Mouse (Mus musculus): ENCODE data around the gene Rnasek. TPM values are rescaled to one million over a fixed set of nuclear protein-coding genes. Genes with fewer than 3 reads are reported as not detected.

The Rnasek gene
- polyA plus RNA-seq (2012; ENCODE audit: low replicate concordance): 27.1 and 102 TPM in 2 replicates

DNA sequence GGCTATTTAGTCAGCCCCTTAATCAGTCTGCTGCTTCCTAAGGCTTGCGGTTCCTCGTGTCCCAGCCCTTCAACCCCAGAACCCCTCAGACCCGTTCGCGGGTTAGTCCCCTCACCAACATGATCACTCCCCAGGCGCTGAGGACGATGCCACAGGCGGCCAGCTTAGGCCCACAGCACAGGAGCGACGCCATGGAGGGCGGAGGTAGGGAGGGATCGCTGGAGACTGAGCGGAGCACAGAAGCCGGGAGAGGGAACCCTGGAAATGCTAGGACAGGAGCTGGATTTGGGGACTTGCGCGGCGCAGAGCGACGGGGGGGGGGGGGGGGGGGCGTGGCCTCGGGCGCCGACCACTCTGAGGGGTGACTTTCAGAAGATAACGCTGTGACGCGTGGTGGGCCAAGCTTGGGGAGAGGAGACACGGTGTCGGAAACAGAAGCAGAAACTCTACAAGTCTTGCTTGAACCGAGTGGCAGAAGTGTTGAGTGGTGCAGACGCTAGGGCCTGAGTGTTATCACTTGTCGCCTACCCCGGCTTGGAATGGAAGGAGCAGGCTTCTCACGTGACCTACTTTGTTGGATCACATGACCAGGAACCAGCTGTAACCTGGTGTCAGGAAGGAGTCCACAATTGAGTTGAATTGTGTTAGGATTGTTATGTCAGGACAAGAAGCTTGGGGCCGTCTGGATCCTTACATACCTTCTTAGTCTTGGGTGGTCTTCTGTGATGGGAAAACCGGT is at the start of gene Rnasek, which contains the start of gene Gm21988:
Rnasek (minus strand) TSS at position 302 of the 739 bp plus-strand sequence.
Gm21988 (minus strand) TSS at position 290 of the 739 bp plus-strand sequence.

DNA sequence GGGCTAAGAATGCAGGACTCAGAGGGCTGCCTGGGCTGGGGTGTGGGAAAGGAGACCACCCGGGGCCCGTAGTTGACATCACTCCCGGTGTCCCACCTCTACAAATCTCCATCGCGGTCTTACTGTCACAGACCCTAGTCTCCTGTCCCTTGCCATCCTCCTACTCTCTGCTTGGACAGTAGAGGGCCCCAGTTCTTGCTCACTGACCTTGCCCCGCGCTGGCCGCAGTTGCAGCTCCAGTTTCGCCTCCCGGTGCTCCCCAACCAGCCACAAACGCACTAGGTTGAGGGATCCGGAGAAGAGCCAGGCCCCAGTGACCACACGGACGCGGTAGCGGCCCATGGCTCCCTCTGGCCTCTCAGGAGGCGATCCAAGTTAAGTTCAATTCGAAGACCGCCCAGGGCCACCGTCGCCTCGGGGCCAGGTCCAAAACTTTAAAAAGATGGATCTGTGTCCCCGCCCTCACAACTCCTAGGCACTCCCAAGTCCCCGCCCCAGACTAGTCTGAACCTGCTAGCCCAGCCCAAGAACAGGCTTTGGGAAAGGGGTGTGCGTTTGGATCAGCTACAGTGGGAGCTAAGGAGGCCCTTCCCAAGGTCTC is 15.4 kb upstream of the Rnasek start, which contains the start of gene Alox12:
Alox12 (minus strand) TSS at position 423 of the 601 bp plus-strand sequence.

DNA sequence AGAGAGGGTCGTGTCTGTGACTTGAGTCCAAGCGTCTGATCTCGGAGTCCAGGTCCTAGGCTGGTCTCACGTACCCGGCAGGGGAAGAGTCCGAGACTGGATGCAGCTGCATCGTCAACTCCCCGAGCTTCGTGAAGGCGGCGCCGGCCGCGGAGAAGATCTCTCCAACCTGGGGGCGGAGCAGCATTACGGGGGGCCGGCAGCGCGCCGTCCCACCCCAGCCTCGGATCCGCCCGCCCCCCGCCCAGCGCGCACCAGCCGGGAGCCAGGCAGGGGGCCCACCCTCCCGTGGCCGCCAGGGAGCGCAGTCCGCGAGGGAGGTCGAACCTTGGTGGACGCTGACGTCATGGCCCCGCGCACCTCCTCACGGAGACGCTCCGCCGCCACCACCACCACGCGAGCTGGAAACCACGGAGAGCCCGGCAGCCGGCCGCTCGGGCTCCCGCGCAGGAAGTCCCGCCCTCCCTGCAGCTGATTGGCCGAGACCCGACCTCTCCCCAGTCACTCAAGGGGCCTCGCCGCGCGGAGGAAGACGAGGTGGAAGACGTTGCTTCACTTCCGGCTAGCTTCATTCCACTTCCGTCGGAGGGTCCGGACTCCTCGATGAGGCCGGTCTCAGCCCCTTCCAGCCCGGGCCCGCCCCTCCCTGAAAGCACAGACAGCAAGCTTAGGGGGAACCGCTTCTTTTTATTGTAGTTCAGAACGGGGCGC is 2.0 kb downstream of the Rnasek start, which contains the start of gene 0610010K14Rik:
0610010K14Rik (minus strand) TSS at position 458 of the 711 bp plus-strand sequence.

DNA sequence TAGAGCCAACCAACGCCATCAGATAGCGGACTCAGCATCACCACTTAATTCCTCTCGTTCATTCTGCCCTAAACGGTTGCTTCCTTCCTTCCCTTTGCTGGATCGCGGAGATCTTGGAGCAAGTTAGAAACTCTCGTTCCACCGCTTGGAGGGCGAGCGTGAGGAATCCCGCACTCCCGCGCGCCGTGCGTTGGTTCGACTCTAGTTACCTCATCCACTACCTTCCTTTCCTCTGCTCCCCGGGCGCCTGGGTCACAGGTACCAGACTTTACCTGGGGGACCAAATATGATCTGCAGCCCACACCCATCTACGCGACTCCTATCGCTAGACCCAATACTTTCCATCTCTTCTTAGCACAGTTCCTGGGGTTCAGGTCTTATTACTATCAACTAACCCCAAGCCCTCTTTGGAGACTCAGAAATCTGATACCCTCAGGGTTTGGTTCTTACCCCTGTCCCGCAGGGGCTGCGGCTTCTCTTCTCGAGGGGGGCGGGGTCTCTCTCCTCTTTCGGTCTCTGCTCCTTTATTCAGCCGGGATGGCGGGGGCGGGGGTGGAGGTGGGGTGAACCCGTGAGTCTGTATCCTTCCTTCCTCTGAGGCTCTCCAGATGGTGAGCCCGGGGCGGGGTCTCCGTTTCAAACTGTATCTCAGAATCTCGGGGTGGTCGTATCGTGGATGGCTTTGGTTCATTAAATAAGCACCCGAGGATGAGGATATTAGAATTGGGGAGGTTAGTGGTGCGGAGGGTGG is 10.2 kb downstream of the Rnasek start, which contains the start of gene Bcl6b:
Bcl6b (minus strand) TSS at position 539 of the 751 bp plus-strand sequence.

DNA sequence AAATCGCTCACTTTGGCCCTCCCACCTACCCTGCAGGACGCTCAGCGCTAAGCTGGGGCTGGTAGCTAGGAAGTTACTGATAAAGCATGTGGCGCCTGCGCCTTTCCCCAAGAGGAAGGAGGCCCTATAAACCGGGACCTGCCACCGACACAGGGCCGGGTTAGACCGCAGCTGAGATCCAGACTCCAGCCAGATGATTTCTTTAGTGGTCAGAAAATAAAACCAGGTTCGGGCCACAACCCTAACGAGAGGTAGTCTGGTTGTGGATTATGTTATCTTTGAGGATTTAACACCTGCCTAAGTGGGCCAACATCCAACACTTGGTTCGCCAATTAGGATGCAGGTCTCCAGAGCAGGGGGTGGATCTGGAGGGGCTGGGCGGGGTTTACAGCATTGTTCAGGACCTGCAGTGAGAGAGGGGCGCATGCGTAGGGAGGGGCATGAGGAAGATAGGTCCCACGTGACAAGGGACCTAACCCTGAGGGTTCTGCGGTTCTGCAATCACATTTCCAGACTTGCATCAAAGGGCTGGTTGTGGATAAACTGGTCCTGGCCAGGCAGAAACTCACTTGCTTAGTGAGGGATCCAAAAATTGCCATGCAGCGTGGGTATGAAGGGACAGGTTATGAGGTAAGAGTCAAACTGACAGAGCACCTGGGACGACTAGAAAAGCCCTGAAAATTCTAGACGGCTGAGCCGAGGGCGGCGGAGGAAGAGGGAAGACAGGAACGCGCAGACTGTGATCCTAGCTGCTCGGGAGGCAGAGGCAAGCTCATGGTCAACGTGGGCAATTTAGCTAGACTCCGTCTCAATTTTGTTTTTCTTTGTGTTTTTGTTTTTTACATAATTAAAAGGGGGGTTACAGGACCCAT is 18.7 kb downstream of the Rnasek start, which contains the start of gene Slc16a13:
Slc16a13 (minus strand) TSS at position 334 of the 872 bp plus-strand sequence.

DNA sequence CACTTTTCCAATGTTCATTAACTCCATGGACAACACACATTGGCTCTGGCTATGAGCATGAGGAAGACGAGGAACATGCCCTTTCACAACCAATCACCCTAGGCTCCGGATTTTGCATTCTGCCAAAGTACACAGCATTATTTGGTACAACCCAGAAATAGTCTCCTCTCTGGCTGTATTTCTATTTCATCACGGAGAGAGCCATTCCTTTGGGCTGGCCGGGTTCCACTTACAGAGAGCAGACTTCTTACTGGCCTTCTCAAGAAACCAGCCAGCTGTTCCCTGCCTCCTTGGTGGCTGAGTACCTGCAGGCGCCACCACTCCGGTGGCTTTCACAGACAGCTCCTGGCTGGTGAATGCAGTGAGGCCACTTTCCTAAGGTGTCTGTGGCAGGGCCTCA is 27.2 kb downstream of the Rnasek start, which contains the start of gene Slc16a11:
Slc16a11 (plus strand) TSS at position 330 of the 400 bp plus-strand sequence.

Other genes with a start within 250 kb of the Rnasek start
- gene Gabarap, start 248.7 kb downstream of the Rnasek start, polyA plus RNA-seq (2012; ENCODE audit: low replicate concordance): 126 and 157 TPM in 2 replicates
- gene Phf23, start 244.1 kb downstream of the Rnasek start, polyA plus RNA-seq (2012; ENCODE audit: low replicate concordance): 43.8 and 51.3 TPM in 2 replicates
- gene Dvl2, start 239.2 kb downstream of the Rnasek start, polyA plus RNA-seq (2012; ENCODE audit: low replicate concordance): 32.3 and 38.3 TPM in 2 replicates
- 24.5 and 26.3 TPM in 2 replicates for gene Acadvl, start 224.4 kb downstream of the Rnasek start, polyA plus RNA-seq (2012; ENCODE audit: low replicate concordance)
- 4.8 and 5.4 TPM in 2 replicates for gene Dlg4, start 222.9 kb downstream of the Rnasek start, polyA plus RNA-seq (2012; ENCODE audit: low replicate concordance)
- gene Asgr1, start 185.8 kb downstream of the Rnasek start, polyA plus RNA-seq (2012; ENCODE audit: low replicate concordance): not detected in 2 replicates
- gene Asgr2, start 147.2 kb downstream of the Rnasek start, polyA plus RNA-seq (2012; ENCODE audit: low replicate concordance): not detected in 2 replicates
- gene Mgl2, start 109.5 kb downstream of the Rnasek start, polyA plus RNA-seq (2012; ENCODE audit: low replicate concordance): not detected in 2 replicates
- 1.8 TPM in 1 of 2 replicates, not detected in the other for gene Clec10a, start 83.6 kb downstream of the Rnasek start, polyA plus RNA-seq (2012; ENCODE audit: low replicate concordance)
- 0.42 TPM in 1 of 2 replicates, not detected in the other for gene Slc16a11, start 27.1 kb downstream of the Rnasek start, polyA plus RNA-seq (2012; ENCODE audit: low replicate concordance)
- 3.8 and 9.0 TPM in 2 replicates for gene Slc16a13, start 18.8 kb downstream of the Rnasek start, polyA plus RNA-seq (2012; ENCODE audit: low replicate concordance)
- 1.2 and 1.5 TPM in 2 replicates for gene Bcl6b, start 10.0 kb downstream of the Rnasek start, polyA plus RNA-seq (2012; ENCODE audit: low replicate concordance)
- gene 0610010K14Rik, start 1.9 kb downstream of the Rnasek start, polyA plus RNA-seq (2012; ENCODE audit: low replicate concordance): 33.6 and 74.0 TPM in 2 replicates
- 2.5 and 3.1 TPM in 2 replicates for gene Gm21988, start within 50 bp of the Rnasek start, polyA plus RNA-seq (2012; ENCODE audit: low replicate concordance)
- 0.75 TPM in 1 of 2 replicates, not detected in the other for gene Alox12, start 15.5 kb upstream of the Rnasek start, polyA plus RNA-seq (2012; ENCODE audit: low replicate concordance)
- gene Alox12e, start 82.8 kb upstream of the Rnasek start, polyA plus RNA-seq (2012; ENCODE audit: low replicate concordance): not detected in 2 replicates
- 0.35 and 0.56 TPM in 2 replicates for gene Alox15, start 112.2 kb upstream of the Rnasek start, polyA plus RNA-seq (2012; ENCODE audit: low replicate concordance)
- 84.1 and 130 TPM in 2 replicates for gene Pelp1, start 170.2 kb upstream of the Rnasek start, polyA plus RNA-seq (2012; ENCODE audit: low replicate concordance)
- gene Arrb2, start 192.8 kb upstream of the Rnasek start, polyA plus RNA-seq (2012; ENCODE audit: low replicate concordance): 187 and 287 TPM in 2 replicates
- gene Med11, start 212.1 kb upstream of the Rnasek start, polyA plus RNA-seq (2012; ENCODE audit: low replicate concordance): 6.5 and 33.1 TPM in 2 replicates
- 1.6 TPM in 2 replicates for gene Zmynd15, start 219.6 kb upstream of the Rnasek start, polyA plus RNA-seq (2012; ENCODE audit: low replicate concordance)
- 0.86 and 2.0 TPM in 2 replicates for gene Cxcl16, start 220.1 kb upstream of the Rnasek start, polyA plus RNA-seq (2012; ENCODE audit: low replicate concordance)